Mouse (Mus musculus) megakaryocyte, embryonic 14.5 days (primary cell): ENCODE measurements at regions not wholly inside any gene's neighbourhood (a gene's known extent, or its start where the extent isn't known, plus 50 kb on each side); places are given as distances from the start of the nearest gene placed in this dataset.

Experiments used
- FLI1 ChIP-seq: IDR thresholded peaks from 2 replicates; pipeline ENCODE4 v1.6.1; 2012; ENCODE audit warnings: low read length, inconsistent platforms, mixed read lengths
- GATA1 ChIP-seq: IDR thresholded peaks from 3 replicates; pipeline ENCODE4 v1.6.1; 2012; ENCODE audit warnings: mixed read lengths, low read length, inconsistent platforms, borderline replicate concordance

GRCm38 (mm10) chr4:89038135-89038534 is 98.8 kb upstream of the Mtap start:
- TF ChIP-seq FLI1: no peak
- no peak; the same call in 2 of the 3 replicates for TF ChIP-seq GATA1
